Mouse (Mus musculus) ES-E14 (cell line): Measurements from ENCODE around the gene Tead3. TPM values are rescaled to one million over a fixed set of nuclear protein-coding genes. Genes with fewer than 3 reads are reported as not detected.

Source experiments
- DNase-seq: peaks from one replicate; pipeline ENCODE4 v3.0.0-alpha.2; 2013; ENCODE audit warnings: low read depth, low spot score
- H3K27ac ChIP-seq: 2 replicates; pipeline ENCODE4 v1.5.1; 2012; ENCODE audit warnings: low read depth, mild to moderate bottlenecking, low read length, moderate library complexity, mixed read lengths; ENCODE audit not compliant: poor library complexity, insufficient read depth, severe bottlenecking
- H3K36me3 ChIP-seq: 2 replicates; pipeline ENCODE4 v1.6.1; 2012; ENCODE audit warnings: mild to moderate bottlenecking, low read length, moderate library complexity, mixed read lengths; ENCODE audit not compliant: control insufficient read depth, poor library complexity, insufficient read depth, severe bottlenecking
- H3K4me1 ChIP-seq, 2 experiments: fragments of 150-350 bp in 1 of 2; sonication (generic) in 1 of 2; 2 replicates each; pipeline ENCODE4 v1.6.1; 2012; ENCODE audit warnings: low read length in 2 of 2, mild to moderate bottlenecking in 1 of 2, mixed read lengths in 1 of 2; ENCODE audit not compliant: control insufficient read depth in 2 of 2, insufficient read depth in 2 of 2, poor library complexity in 1 of 2
- H3K4me3 ChIP-seq, 2 experiments: fragments of 150-350 bp in 1 of 2; sonication (generic) in 1 of 2; 2 replicates each; pipeline ENCODE4 v1.5.1; 2012; ENCODE audit warnings: low read length in 2 of 2, low read depth in 1 of 2, mild to moderate bottlenecking in 1 of 2, mixed read lengths in 1 of 2; ENCODE audit not compliant: insufficient read depth in 1 of 2, poor library complexity in 1 of 2, severe bottlenecking in 1 of 2
- H3K9ac ChIP-seq: 2 replicates; pipeline ENCODE4 v1.6.1; 2012; ENCODE audit warnings: low read depth, mild to moderate bottlenecking, low read length, mixed read lengths; ENCODE audit not compliant: poor library complexity, insufficient read depth, severe bottlenecking
- H3K9me3 ChIP-seq: fragments of 150-350 bp; sonication (generic); 2 replicates; pipeline ENCODE4 v1.6.1; 2012; ENCODE audit warnings: low read depth, mild to moderate bottlenecking, low read length; ENCODE audit not compliant: control insufficient read depth, insufficient read depth
- CHD2 ChIP-seq: IDR thresholded peaks from 2 replicates; pipeline ENCODE4 v1.6.1; 2014; ENCODE audit warnings: mild to moderate bottlenecking, low read depth, low read length, inconsistent platforms
- HCFC1 ChIP-seq: IDR thresholded peaks from 2 replicates; pipeline ENCODE4 v1.6.1; 2012; ENCODE audit warnings: low read length, inconsistent platforms, borderline replicate concordance; ENCODE audit not compliant: insufficient read depth
- MAFK ChIP-seq: IDR thresholded peaks from 2 replicates; pipeline ENCODE4 v1.6.1; 2014; ENCODE audit warnings: mild to moderate bottlenecking, low read depth, low read length, inconsistent platforms; ENCODE audit not compliant: insufficient read depth
- ZC3H11A ChIP-seq: IDR thresholded peaks from 2 replicates; pipeline ENCODE4 v1.6.1; 2012; ENCODE audit warnings: low read depth, mild to moderate bottlenecking, inconsistent platforms, low read length, borderline replicate concordance
- ZNF384 ChIP-seq: IDR thresholded peaks from 2 replicates; pipeline ENCODE4 v1.6.1; 2012; ENCODE audit warnings: low read depth, low read length, inconsistent platforms
- in situ Hi-C, 2 experiments: fragments of 600-800 bp; cut with MboI; formaldehyde crosslinking; loops; one replicate each; pipeline ENCODE4 v1.15.1; 2025; ENCODE audit warnings: low sequenced_read_pairs in 2 of 2, inconsistent platforms in 1 of 2; ENCODE audit not compliant: unreplicated experiment in 2 of 2
- total RNA-seq: library from RNA; depleted of rRNA; stranded (reverse); fragments of 300-350 nt; gene quantifications from 2 replicates; pipeline ENCODE4 v1.2.3, GENCODE M21; 2012

The Tead3 gene
- total RNA-seq, 1 experiment = 8.0 TPM

GRCm38 (mm10) chr17:28328946-28329345, 21.7 kb downstream of the Tead3 start:
- no peak for DNase-seq
- Histone ChIP-seq H3K4me1 (peaks cover 0 to 28% of the 10 kb centered on the region in 2 experiments; a peak in 2 of 4 replicates), H3K9ac (peak overlapping the region; percentile 99), H3K27ac (peak overlapping the region; percentile 90), H3K4me3 (peak overlapping the region; percentile 56 to 95), H3K9me3 (no peaks in the 10 kb centered on the region), H3K36me3 (peaks cover 38% of the 10 kb centered on the region)
- TF ChIP-seq MAFK (no peak), ZC3H11A (no peak), CHD2 (no peak), ZNF384 (no peak), HCFC1 (no peak)
- in situ Hi-C loops = no loop called here

GRCm38 (mm10) chr17:28328366-28328928, 22.2 kb downstream of the Tead3 start, which contains the start of gene Rpl10a:
Gene Rpl10a (plus strand): TSS chr17:28328471.
- DNase-seq = peak; percentile 77
- Histone ChIP-seq H3K4me1 (peaks cover 0 to 24% of the 10 kb centered on the region in 2 experiments; a peak in 2 of 4 replicates), H3K4me3 (peak within 1 kb of the TSS; percentile 56 to 95), H3K9ac (peak within 1 kb of the TSS; percentile 99), H3K9me3 (no peaks in the 10 kb centered on the region), H3K27ac (peak within 1 kb of the TSS; percentile 90), H3K36me3 (peaks cover 41% of the 10 kb centered on the region)
- peak; percentile 99 for TF ChIP-seq CHD2
- TF ChIP-seq ZC3H11A = no peak
- TF ChIP-seq HCFC1 = peak; percentile 70; the same call in 1 of the 2 replicates
- TF ChIP-seq ZNF384 = no peak
- in situ Hi-C loops = no loop called here

GRCm38 (mm10) chr17:28327673-28328325, 22.8 kb downstream of the Tead3 start:
- Histone ChIP-seq H3K27ac (peak overlapping the region; percentile 59), H3K9ac (peak overlapping the region; percentile 84), H3K9me3 (no peaks in the 10 kb centered on the region), H3K36me3 (peaks cover 39% of the 10 kb centered on the region), H3K4me1 (peaks cover 0 to 19% of the 10 kb centered on the region in 2 experiments; a peak in 2 of 4 replicates), H3K4me3 (peak overlapping the region; percentile 48 to 65)
- in situ Hi-C loops = no loop called here
- no peak for DNase-seq
- TF ChIP-seq CHD2 (no peak), ZC3H11A (no peak), HCFC1 (no peak), MAFK (no peak), ZNF384 (no peak)

GRCm38 (mm10) chr17:28326951-28327350, 23.7 kb downstream of the Tead3 start:
- in situ Hi-C loops = no loop called here
- TF ChIP-seq ZC3H11A (no peak), MAFK (no peak), HCFC1 (no peak), ZNF384 (no peak), CHD2 (no peak)
- Histone ChIP-seq H3K9me3 (no peaks in the 10 kb centered on the region), H3K4me1 (peaks cover 0 to 10% of the 10 kb centered on the region in 2 experiments; a peak in 2 of 4 replicates), H3K36me3 (peaks cover 45% of the 10 kb centered on the region), H3K4me3 (no peak overlapping the region), H3K27ac (no peak overlapping the region), H3K9ac (no peak overlapping the region; the same call in 1 of the 2 replicates)
- DNase-seq = no peak
